Mouse (Mus musculus): ENCODE data around the gene Adam15. TPM values are rescaled to one million over a fixed set of nuclear protein-coding genes. Genes with fewer than 3 reads are reported as not detected.

The Adam15 gene
- polyA plus RNA-seq, 1 experiment: 190 TPM

DNA sequence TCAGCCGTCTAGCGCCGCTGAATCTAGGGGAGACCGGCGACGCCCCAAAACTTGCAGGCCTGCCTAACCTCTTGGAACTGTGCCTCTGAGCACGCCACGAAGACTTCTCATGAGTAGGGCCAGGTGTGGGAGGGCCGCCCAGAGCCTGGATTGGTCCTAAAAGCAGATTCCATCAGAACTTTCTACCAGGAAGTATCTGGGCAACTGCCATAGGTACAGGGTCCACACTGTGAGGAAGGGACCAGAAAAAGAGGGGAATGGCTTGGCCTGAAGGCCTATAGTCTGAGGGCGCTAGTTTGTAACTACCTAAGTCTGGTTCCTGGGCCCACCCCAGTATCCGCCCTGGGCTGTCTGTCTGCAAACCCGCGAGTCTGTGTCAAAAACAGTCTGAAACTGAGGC, 18.2 kb downstream of the Adam15 start:
- TF ChIP-seq CTCF (IDR thresholded peaks at IDR 0.05; ENCODE audit: insufficient read depth, low read length): no peak
- TF ChIP-seq POLR2A (IDR thresholded peaks at IDR 0.05; ENCODE audit: borderline replicate concordance, extremely low read depth, low read depth, low read length): no peak
- H3K4me1 ChIP-seq (ENCODE audit: control insufficient read depth, insufficient read depth, low read length): no peaks in the 10 kb centered on the region
- no peak overlapping the region for H3K4me3 ChIP-seq (replicated peaks; ENCODE audit: extremely low read depth, low read depth, low read length)
- no peak for DNase-seq
- WGBS: 68% methylated on average over 13 of the region's 13 CpGs

DNA sequence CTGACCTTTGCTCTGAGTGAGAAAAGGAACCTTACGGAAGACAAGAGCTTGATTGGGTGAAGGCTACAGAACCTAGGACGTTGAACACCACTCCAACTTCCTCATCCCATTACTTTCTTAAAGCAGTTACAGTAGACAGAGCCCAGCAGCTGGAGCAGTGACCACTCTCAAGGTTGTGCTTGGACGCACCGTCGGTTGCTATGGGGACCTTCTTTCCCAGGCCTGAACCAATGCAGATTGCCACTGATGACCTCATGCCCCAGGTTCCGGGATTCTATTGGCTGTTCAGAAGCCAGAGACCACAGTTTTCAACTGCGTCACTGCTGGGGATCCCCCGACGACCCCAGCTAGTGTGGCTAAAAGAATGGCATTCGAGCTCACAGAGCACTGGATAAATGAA, 18.8 kb downstream of the Adam15 start:
- 37% methylated on average over 10 of the region's 10 CpGs for WGBS
- Histone ChIP-seq H3K4me1 (ENCODE audit: control insufficient read depth, insufficient read depth, low read length) (no peaks in the 10 kb centered on the region), H3K4me3 (replicated peaks; ENCODE audit: extremely low read depth, low read depth, low read length) (no peak overlapping the region)
- TF ChIP-seq CTCF (IDR thresholded peaks at IDR 0.05; ENCODE audit: insufficient read depth, low read length) (no peak), POLR2A (IDR thresholded peaks at IDR 0.05; ENCODE audit: borderline replicate concordance, extremely low read depth, low read depth, low read length) (peak; percentile 31; the same call in 1 of the 2 replicates)
- no peak for DNase-seq

GRCm38 (mm10) chr3:89330346-89330745, 19.4 kb downstream of the Adam15 start:
- Histone ChIP-seq H3K4me3 (replicated peaks; ENCODE audit: extremely low read depth, low read depth, low read length) (no peak overlapping the region), H3K4me1 (ENCODE audit: control insufficient read depth, insufficient read depth, low read length) (no peaks in the 10 kb centered on the region)
- 67% methylated on average over 3 of the region's 3 CpGs for WGBS
- DNase-seq: no peak
- no peak for TF ChIP-seq CTCF (IDR thresholded peaks at IDR 0.05; ENCODE audit: insufficient read depth, low read length)
- TF ChIP-seq POLR2A (IDR thresholded peaks at IDR 0.05; ENCODE audit: borderline replicate concordance, extremely low read depth, low read depth, low read length): no peak

GRCm38 (mm10) chr3:89328623-89329022, 21.2 kb downstream of the Adam15 start:
- no peak for DNase-seq
- Histone ChIP-seq H3K4me3 (replicated peaks; ENCODE audit: extremely low read depth, low read depth, low read length) (no peak overlapping the region), H3K4me1 (ENCODE audit: control insufficient read depth, insufficient read depth, low read length) (no peaks in the 10 kb centered on the region)
- TF ChIP-seq CTCF (IDR thresholded peaks at IDR 0.05; ENCODE audit: insufficient read depth, low read length): no peak
- 32% methylated on average over 4 of the region's 4 CpGs for WGBS

DNA sequence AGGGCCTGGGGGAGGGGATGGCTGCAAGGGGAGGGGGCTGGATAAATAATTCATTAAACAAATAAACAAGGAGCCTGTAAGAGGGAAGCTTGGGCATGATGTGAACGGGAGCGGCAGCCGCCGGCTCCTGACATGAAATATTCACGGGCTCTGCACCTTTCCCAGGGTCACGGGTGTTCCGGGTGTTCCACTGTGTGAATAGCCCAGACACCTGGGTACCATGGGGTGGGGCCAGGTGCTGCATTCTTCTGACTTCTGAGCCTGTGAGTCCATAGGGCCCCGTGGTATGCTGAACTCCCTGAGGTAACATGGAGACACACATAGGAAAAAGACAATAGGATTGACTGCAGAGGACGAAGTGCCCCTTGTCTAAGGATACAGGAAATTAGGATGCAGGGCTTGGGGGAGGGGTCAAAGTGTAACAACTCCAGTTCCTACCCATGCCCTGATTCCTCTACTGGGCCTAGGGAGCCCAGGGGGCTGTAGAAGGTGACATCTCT, 22.4 kb downstream of the Adam15 start:
- no peak for TF ChIP-seq POLR2A (IDR thresholded peaks at IDR 0.05; ENCODE audit: borderline replicate concordance, extremely low read depth, low read depth, low read length)
- TF ChIP-seq CTCF (IDR thresholded peaks at IDR 0.05; ENCODE audit: insufficient read depth, low read length): no peak
- Histone ChIP-seq H3K4me3 (replicated peaks; ENCODE audit: extremely low read depth, low read depth, low read length) (no peak overlapping the region), H3K4me1 (ENCODE audit: control insufficient read depth, insufficient read depth, low read length) (no peaks in the 10 kb centered on the region; the same call in 1 of the 2 replicates)
- 42% methylated on average over 9 of the region's 9 CpGs for whole genome bisulfite sequencing
- no peak for DNase-seq

- 91% methylated on average over 8 of the region's 8 CpGs for WGBS
- TF ChIP-seq CTCF (IDR thresholded peaks at IDR 0.05; ENCODE audit: insufficient read depth, low read length) (no peak), POLR2A (IDR thresholded peaks at IDR 0.05; ENCODE audit: borderline replicate concordance, extremely low read depth, low read depth, low read length) (no peak)
- Histone ChIP-seq H3K4me3 (replicated peaks; ENCODE audit: extremely low read depth, low read depth, low read length) (no peak overlapping the region), H3K4me1 (ENCODE audit: control insufficient read depth, insufficient read depth, low read length) (peaks cover 8% of the 10 kb centered on the region; the same call in 1 of the 2 replicates)
- DNase-seq: no peak
These were observed 23.9 kb downstream of the Adam15 start for GRCm38 (mm10) chr3:89325882-89326281.

DNA sequence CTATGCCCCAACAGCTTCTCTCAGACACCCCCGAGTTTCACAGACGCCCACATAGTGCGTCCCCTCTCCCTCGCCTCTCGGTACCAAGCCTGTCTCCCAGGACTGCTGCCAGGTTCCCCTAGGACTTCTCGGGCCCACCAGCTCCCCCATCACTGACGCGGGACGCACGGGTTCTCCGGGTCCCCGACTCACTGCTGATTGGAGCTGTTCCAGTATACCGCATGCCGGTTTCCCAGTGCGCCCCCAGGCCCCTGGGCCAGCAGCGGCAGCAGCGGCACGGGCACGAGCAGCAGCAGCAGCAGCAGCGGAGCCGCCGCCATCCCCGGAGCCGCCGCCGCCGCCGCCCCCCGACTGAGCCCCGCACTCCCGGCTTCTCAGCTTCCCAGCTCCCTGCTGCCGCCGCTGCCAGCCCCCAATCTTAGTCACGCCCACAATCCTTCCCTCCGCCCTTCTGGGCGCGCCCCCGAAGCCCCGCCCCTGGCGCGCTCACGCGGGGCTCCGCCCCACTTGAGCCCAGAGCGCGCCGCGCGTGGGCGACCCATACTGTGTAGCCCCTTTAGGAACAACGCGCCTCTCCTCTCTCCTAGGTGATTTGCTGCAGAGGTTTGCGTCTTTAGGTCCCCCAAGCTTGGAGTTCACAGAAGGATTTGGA, 27.2 kb downstream of the Adam15 start, which contains the start of gene Efna3:
Efna3 (minus strand) TSS at position 452 of the 652 bp plus-strand sequence.
- Histone ChIP-seq H3K4me3 (replicated peaks; ENCODE audit: extremely low read depth, low read depth, low read length) (peak within 1 kb of the TSS; percentile 26), H3K4me1 (ENCODE audit: control insufficient read depth, insufficient read depth, low read length) (peaks cover 11% of the 10 kb centered on the region; the same call in 1 of the 2 replicates)
- TF ChIP-seq POLR2A (IDR thresholded peaks at IDR 0.05; ENCODE audit: borderline replicate concordance, extremely low read depth, low read depth, low read length) (no peak), CTCF (IDR thresholded peaks at IDR 0.05; ENCODE audit: insufficient read depth, low read length) (no peak)
- peak; percentile 80 for DNase-seq
- 2% methylated on average over 53 of the region's 53 CpGs for WGBS

DNA sequence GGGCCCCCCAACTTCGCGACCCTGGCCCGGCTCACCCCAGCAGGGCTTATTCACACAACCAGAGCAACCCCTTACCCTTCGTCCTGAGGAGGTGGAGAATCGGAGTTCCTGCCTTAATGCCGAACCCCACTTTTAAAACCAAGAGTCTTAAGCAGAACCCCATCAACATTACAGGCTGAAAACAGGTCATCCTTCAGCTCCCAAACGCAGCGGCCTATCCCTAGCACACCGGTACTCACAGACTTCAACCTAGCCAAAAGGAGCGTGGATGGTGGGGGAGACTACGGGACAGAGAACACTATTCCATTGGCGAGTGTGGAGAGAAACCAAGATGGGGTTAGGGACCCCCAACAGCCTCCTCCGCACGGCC, 27.7 kb downstream of the Adam15 start:
- 2% methylated on average over 14 of the region's 14 CpGs for WGBS
- DNase-seq: no peak
- Histone ChIP-seq H3K4me1 (ENCODE audit: control insufficient read depth, insufficient read depth, low read length) (peaks cover 11% of the 10 kb centered on the region; the same call in 1 of the 2 replicates), H3K4me3 (replicated peaks; ENCODE audit: extremely low read depth, low read depth, low read length) (no peak overlapping the region)
- TF ChIP-seq POLR2A (IDR thresholded peaks at IDR 0.05; ENCODE audit: borderline replicate concordance, extremely low read depth, low read depth, low read length) (no peak), CTCF (IDR thresholded peaks at IDR 0.05; ENCODE audit: insufficient read depth, low read length) (no peak)

- WGBS: 1% methylated on average over 64 of the region's 66 CpGs
- TF ChIP-seq CTCF (IDR thresholded peaks at IDR 0.05; ENCODE audit: insufficient read depth, low read length) (no peak), POLR2A (IDR thresholded peaks at IDR 0.05; ENCODE audit: borderline replicate concordance, extremely low read depth, low read depth, low read length) (no peak)
- no peak for DNase-seq
- Histone ChIP-seq H3K4me3 (replicated peaks; ENCODE audit: extremely low read depth, low read depth, low read length) (peak overlapping the region; percentile 6), H3K4me1 (ENCODE audit: control insufficient read depth, insufficient read depth, low read length) (peaks cover 13% of the 10 kb centered on the region; the same call in 1 of the 2 replicates)
These were observed 28.3 kb downstream of the Adam15 start for GRCm38 (mm10) chr3:89321183-89322130.

Measured in lung, adult 2 months (tissue).